Comparison of ENCODE assay signal across 23 mouse cellular contexts in genomic region chr5:13358770-13359169, GRCm38 (mm10).
DNase-seq lines count a peak whose midpoint lies in the region; ATAC-seq lines count a peak whose summit lies in the region.
"Had no signal": no experiment of that assay in that cellular context is flagged by ENCODE, and none has a peak within 500 bp of the region (broad histone marks: within the 10 kb centered on the region; RNA-seq: fewer than 3 reads in every experiment).

No protein-coding gene starts in this region.

- no peak for DNase-seq in lung, postnatal 36 days
- peak; percentile 39 for DNase-seq in midbrain, embryonic 11.5 days (ENCODE audit: low spot score, missing footprints)
- DNase-seq in embryo, embryonic 11.5 days (ENCODE audit: low read depth, low spot score), result peak; percentile 16
- no peak for DNase-seq in kidney, adult 11 months
- DNase-seq: adrenal gland, adult 8-10 months; adrenal gland, postnatal 25 days; cerebellum, adult 11-12 months; cerebellum, adult 8-10 months; cerebellum, postnatal 10 days; cerebellum, postnatal 36 days; gastrocnemius, postnatal 10 days; gastrocnemius, postnatal 36 days had no signal

- peak; percentile 82; the same call in 1 of the 2 replicates for ATAC-seq in lung, embryonic 15.5 days (ENCODE audit: borderline replicate concordance, extremely low read depth, low FRiP score, low TSS enrichment)
- no peak for ATAC-seq in midbrain, embryonic 11.5 days (ENCODE audit: low FRiP score)
- no peak for ATAC-seq in midbrain, embryonic 13.5 days
- ATAC-seq in hindbrain, embryonic 13.5 days (ENCODE audit: low FRiP score), result no peak
- ATAC-seq: CD4-positive, CD25-positive, alpha-beta regulatory T cell, adult 4 months; forebrain, embryonic 14.5 days; hindbrain, embryonic 16.5 days; intestine, embryonic 15.5 days had no signal

- H3K4me3 ChIP-seq in lung, embryonic 15.5 days, result no peak overlapping the region
- no peak overlapping the region for H3K4me3 ChIP-seq in midbrain, embryonic 11.5 days (ENCODE audit: low read depth, low read length)
- no peak overlapping the region for H3K4me3 ChIP-seq in midbrain, embryonic 13.5 days (replicated peaks)
- H3K4me3 ChIP-seq in hindbrain, embryonic 13.5 days, result no peak overlapping the region
- H3K4me3 ChIP-seq: embryonic facial prominence, embryonic 12.5 days; embryonic facial prominence, embryonic 15.5 days; hindbrain, embryonic 12.5 days; intestine, embryonic 15.5 days had no signal

- no peak overlapping the region for H3K27ac ChIP-seq in lung, embryonic 15.5 days
- no peak overlapping the region for H3K27ac ChIP-seq in midbrain, embryonic 11.5 days (ENCODE audit: low read depth, low read length)
- no peak overlapping the region for H3K27ac ChIP-seq in midbrain, embryonic 13.5 days
- no peak overlapping the region for H3K27ac ChIP-seq in hindbrain, embryonic 13.5 days
- H3K27ac ChIP-seq: embryonic facial prominence, embryonic 12.5 days; embryonic facial prominence, embryonic 15.5 days; hindbrain, embryonic 12.5 days; intestine, embryonic 15.5 days had no signal

- H3K27me3 ChIP-seq in lung, embryonic 15.5 days, result no peaks in the 10 kb centered on the region
- no peaks in the 10 kb centered on the region for H3K27me3 ChIP-seq in midbrain, embryonic 11.5 days (ENCODE audit: control insufficient read depth, insufficient read depth, low read length)
- H3K27me3 ChIP-seq in midbrain, embryonic 13.5 days, result no peaks in the 10 kb centered on the region
- no peaks in the 10 kb centered on the region for H3K27me3 ChIP-seq in hindbrain, embryonic 13.5 days
- H3K27me3 ChIP-seq: embryonic facial prominence, embryonic 12.5 days; embryonic facial prominence, embryonic 15.5 days; hindbrain, embryonic 12.5 days; intestine, embryonic 15.5 days had no signal

- H3K36me3 ChIP-seq in lung, embryonic 15.5 days, result no peaks in the 10 kb centered on the region
- no peaks in the 10 kb centered on the region for H3K36me3 ChIP-seq in midbrain, embryonic 11.5 days (ENCODE audit: control insufficient read depth, insufficient read depth, low read length)
- no peaks in the 10 kb centered on the region for H3K36me3 ChIP-seq in midbrain, embryonic 13.5 days
- H3K36me3 ChIP-seq in hindbrain, embryonic 13.5 days, result no peaks in the 10 kb centered on the region
- H3K36me3 ChIP-seq: embryonic facial prominence, embryonic 12.5 days; embryonic facial prominence, embryonic 15.5 days; hindbrain, embryonic 12.5 days; intestine, embryonic 15.5 days had no signal

- H3K9me3 ChIP-seq in lung, embryonic 15.5 days, result no peaks in the 10 kb centered on the region
- H3K9me3 ChIP-seq in midbrain, embryonic 11.5 days (ENCODE audit: control insufficient read depth, low read length), result no peaks in the 10 kb centered on the region
- no peaks in the 10 kb centered on the region for H3K9me3 ChIP-seq in midbrain, embryonic 13.5 days
- H3K9me3 ChIP-seq in hindbrain, embryonic 13.5 days, result no peaks in the 10 kb centered on the region
- H3K9me3 ChIP-seq: embryonic facial prominence, embryonic 12.5 days; embryonic facial prominence, embryonic 15.5 days; hindbrain, embryonic 12.5 days; intestine, embryonic 15.5 days had no signal

- H3K4me1 ChIP-seq in lung, embryonic 15.5 days, result no peaks in the 10 kb centered on the region
- no peaks in the 10 kb centered on the region for H3K4me1 ChIP-seq in midbrain, embryonic 11.5 days (ENCODE audit: control insufficient read depth, insufficient read depth, low read length)
- no peaks in the 10 kb centered on the region for H3K4me1 ChIP-seq in midbrain, embryonic 13.5 days (replicated peaks)
- H3K4me1 ChIP-seq in hindbrain, embryonic 13.5 days (replicated peaks), result no peaks in the 10 kb centered on the region
- H3K4me1 ChIP-seq: embryonic facial prominence, embryonic 12.5 days; embryonic facial prominence, embryonic 15.5 days; hindbrain, embryonic 12.5 days; intestine, embryonic 15.5 days had no signal

- no peak overlapping the region for H3K9ac ChIP-seq in lung, embryonic 15.5 days
- no peak overlapping the region for H3K9ac ChIP-seq in midbrain, embryonic 11.5 days (ENCODE audit: low read length)
- no peak overlapping the region for H3K9ac ChIP-seq in midbrain, embryonic 13.5 days (replicated peaks)
- H3K9ac ChIP-seq in hindbrain, embryonic 13.5 days, result no peak overlapping the region
- H3K9ac ChIP-seq: embryonic facial prominence, embryonic 12.5 days; embryonic facial prominence, embryonic 15.5 days; hindbrain, embryonic 12.5 days; intestine, embryonic 15.5 days had no signal

- H3K4me2 ChIP-seq in lung, embryonic 15.5 days, result no peak overlapping the region
- no peak overlapping the region for H3K4me2 ChIP-seq in midbrain, embryonic 11.5 days
- H3K4me2 ChIP-seq in midbrain, embryonic 13.5 days (replicated peaks), result no peak overlapping the region
- no peak overlapping the region for H3K4me2 ChIP-seq in hindbrain, embryonic 13.5 days
- H3K4me2 ChIP-seq: embryonic facial prominence, embryonic 12.5 days; embryonic facial prominence, embryonic 15.5 days; heart, embryonic 11.5 days; hindbrain, embryonic 12.5 days; intestine, embryonic 15.5 days had no signal

- WGBS in lung, embryonic 15.5 days, result 16% methylated on average over 4 of the region's 4 CpGs
- 72% methylated on average over 4 of the region's 4 CpGs for WGBS in midbrain, embryonic 11.5 days
- 74% methylated on average over 4 of the region's 4 CpGs for WGBS in midbrain, embryonic 13.5 days
- WGBS in hindbrain, embryonic 13.5 days, result 58% methylated on average over 4 of the region's 4 CpGs

Comparison
In these comparisons a context has a peak if more than half of its experiments do, and no peak if none do; other contexts are left out.
1. DNase-seq: peak in midbrain, embryonic 11.5 days (single experiment) and embryo, embryonic 11.5 days (single experiment); none in lung, postnatal 36 days (single experiment) and kidney, adult 11 months (single experiment).